Mouse (Mus musculus) ES-Bruce4 (cell line): ENCODE measurements around the gene Chchd2.

Experiments used
- CTCF ChIP-seq: IDR thresholded peaks from one replicate; pipeline ENCODE4 v1.8.1; 2011; ENCODE audit warnings: low read depth, low read length
- EP300 ChIP-seq: IDR thresholded peaks from 2 replicates; pipeline ENCODE4 v1.6.1; 2011; ENCODE audit warnings: low read depth, low read length; ENCODE audit not compliant: insufficient read depth
- POLR2A ChIP-seq: IDR thresholded peaks from one replicate; pipeline ENCODE4 v1.8.1; 2011; ENCODE audit warnings: low read length; ENCODE audit not compliant: insufficient read depth

GRCm38 (mm10) chr5:129873942-129874341, 13.3 kb downstream of the Chchd2 start:
- TF ChIP-seq CTCF (no peak), POLR2A (peak; percentile 48), EP300 (no peak)
